Mouse (Mus musculus) right cerebral cortex, postnatal 25 days (tissue): ENCODE results near the gene Sypl.

Experiments
- DNase-seq: peaks from one replicate; pipeline ENCODE4 v3.0.0; 2022

The Sypl gene

DNA sequence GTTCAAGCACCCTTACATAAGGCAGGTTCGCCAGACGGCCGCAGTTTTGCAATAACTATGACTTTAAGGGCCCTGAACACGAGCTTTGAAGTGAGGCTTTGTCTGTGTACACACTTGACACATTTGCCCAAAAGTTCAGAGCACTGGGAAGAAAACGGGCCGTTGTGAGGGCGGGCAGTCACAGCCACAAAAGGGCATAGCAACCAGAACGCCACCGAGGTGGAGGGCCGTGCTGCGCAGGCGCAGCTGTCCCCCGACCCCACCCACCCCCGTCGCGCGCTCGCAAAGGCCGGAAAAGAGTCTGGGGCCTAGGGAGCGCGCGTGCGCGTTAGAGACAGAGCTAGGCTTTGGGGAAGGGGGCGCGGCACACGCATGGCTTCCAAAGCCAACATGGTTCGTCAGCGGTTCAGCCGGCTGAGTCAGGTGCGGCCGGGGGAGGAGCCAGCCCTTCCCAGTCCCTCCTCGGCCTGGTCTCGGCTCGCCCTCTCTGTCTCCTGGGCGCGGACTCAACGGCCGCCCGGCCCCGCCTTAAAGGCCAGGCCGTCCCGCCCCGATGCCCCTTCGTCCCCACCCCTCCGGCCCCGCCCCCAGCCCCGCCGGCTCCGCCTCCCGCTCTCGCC, at the start of gene Sypl:
Gene Sypl, plus strand, starts transcription at position 296 of the 620 bp plus-strand sequence.
- peak; percentile 95 for DNase-seq

GRCm38 (mm10) chr12:32909686-32910085, 44.0 kb upstream of the Sypl start:
- DNase-seq = no peak

GRCm38 (mm10) chr12:32910092-32910491, 43.6 kb upstream of the Sypl start:
- peak; percentile 50 for DNase-seq

- no peak for DNase-seq
Observed at GRCm38 (mm10) chr12:32910560-32911194, 43.0 kb upstream of the Sypl start.

- DNase-seq = no peak
Observed at GRCm38 (mm10) chr12:32911569-32911968, 42.1 kb upstream of the Sypl start.

- DNase-seq = no peak
Observed at GRCm38 (mm10) chr12:32912772-32913171, 40.9 kb upstream of the Sypl start.

GRCm38 (mm10) chr12:32918683-32919082, 35.0 kb upstream of the Sypl start:
- no peak for DNase-seq

DNA sequence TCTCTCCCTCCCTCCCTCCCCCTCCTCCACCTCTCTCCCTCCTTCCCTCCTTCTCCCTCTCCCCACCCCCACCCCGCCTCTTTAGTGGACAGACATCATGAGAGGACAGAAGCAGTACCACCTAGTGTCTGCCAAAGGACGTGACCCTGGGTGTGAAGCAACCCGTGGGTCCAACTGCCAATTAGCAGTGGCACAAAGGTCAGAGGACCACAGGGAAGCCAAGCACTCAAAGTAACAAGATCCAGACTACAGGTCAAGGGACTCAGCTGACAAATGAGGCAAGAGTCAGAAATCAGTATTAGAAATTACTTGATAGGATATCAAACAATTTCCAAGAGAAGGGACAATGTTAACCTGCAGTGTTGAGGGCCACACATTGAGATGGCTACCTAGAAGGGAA, 34.6 kb upstream of the Sypl start:
- DNase-seq = no peak

- no peak for DNase-seq
Observed at GRCm38 (mm10) chr12:32919527-32919926, 34.2 kb upstream of the Sypl start.

DNA sequence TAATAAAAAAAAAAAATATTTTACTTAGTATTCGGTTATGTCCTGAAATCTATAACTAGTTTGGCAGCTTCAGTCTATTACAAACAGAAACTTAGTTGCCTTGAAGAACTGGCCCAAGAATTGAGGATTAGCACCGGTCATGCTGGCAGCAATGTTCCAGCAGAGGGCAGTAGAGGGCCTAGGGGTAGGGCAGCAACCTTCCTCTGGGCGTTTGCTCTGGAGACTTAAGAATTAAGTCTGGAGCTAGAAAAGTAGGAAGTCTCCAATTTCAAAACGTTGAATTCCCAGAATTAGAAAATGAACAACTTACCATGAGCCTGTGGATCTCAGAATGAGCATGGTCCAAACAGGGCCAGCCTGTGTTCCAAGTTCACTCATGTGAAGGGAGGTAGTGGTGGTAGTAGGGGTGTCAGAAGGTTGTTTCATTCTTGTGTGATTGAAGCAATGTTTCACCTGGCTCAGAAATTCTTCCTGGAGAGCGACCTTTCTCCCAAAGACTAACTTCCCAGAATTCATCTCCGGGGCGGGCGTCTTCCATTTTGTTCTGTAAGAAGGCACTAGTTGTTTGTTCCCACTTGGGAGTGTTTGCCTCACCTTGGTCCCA, 33.4 kb upstream of the Sypl start:
- DNase-seq = peak; percentile 42

GRCm38 (mm10) chr12:32921071-32921470, 32.6 kb upstream of the Sypl start:
- no peak for DNase-seq

DNA sequence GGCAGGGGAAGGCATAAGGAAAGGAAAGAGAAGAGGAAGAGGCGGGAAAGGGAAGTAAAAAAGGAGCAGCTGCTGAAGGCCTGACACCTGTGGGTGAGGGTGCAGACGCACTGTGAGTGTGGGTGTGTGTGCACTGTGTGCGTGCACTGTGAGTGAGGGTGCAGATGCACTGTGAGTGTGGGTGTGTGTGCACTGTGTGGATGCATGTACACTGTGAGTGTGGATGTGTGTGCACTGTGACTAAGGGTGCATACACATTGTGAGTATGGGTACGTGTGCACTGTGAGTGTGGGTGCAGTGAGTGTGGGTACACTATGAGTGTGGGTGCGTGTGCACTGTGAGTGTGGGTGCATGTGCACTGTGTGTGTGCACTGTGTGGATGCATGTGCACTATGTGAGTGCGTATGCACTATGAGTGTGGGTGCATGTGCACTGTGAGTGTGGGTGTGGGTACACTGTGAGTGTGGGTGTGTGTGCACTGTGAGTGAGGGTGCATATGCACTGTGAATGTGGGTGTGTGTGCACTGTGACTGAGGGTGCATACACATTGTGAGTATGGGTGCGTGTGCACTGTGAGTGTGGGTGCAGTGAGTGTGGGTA, 32.1 kb upstream of the Sypl start:
- DNase-seq = no peak

GRCm38 (mm10) chr12:32924245-32924644, 29.4 kb upstream of the Sypl start:
- no peak for DNase-seq

GRCm38 (mm10) chr12:32926331-32927172, 27.1 kb upstream of the Sypl start:
- DNase-seq = peak; percentile 57

- DNase-seq = no peak
Observed at GRCm38 (mm10) chr12:32927231-32927835, 26.4 kb upstream of the Sypl start.

GRCm38 (mm10) chr12:32928180-32928579, 25.5 kb upstream of the Sypl start:
- DNase-seq = no peak

DNA sequence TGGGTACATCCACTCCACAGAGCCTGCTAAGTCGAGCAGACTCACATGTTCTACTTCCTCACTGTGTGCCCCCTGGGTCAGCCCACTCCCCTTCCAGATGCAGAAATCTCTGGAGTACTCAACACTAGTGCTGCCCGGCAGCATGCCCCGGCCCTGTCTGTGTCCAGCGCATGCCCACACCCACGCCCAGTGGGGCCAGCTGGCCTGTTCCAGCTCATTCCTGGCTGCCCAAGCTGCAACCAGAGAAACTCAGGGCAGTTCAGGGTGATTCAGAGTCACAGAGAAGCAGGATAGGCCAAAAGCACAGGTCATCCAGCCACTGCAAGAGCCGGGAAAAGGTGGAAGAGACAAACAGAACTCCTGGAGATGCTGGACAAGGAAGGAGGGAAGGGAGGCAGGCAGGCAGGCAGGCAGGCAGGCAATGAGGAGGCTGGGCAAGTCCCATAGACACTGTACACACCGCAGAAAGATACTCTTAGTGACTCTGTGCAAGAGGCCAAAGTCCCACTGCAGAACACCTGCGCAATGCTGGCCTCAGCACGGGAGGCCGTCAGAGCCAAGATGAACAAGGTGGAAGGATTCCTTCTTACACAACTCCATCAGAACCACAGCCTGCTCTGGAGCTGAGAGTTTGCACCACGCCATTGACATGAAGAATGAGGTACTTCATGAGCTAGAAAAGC, 23.7 kb upstream of the Sypl start:
- no peak for DNase-seq

- no peak for DNase-seq
Observed at GRCm38 (mm10) chr12:32930566-32930965, 23.1 kb upstream of the Sypl start.

GRCm38 (mm10) chr12:32936246-32936946, 17.3 kb upstream of the Sypl start:
- DNase-seq = no peak

- no peak for DNase-seq
Observed at GRCm38 (mm10) chr12:32941141-32941540, 12.6 kb upstream of the Sypl start.

DNA sequence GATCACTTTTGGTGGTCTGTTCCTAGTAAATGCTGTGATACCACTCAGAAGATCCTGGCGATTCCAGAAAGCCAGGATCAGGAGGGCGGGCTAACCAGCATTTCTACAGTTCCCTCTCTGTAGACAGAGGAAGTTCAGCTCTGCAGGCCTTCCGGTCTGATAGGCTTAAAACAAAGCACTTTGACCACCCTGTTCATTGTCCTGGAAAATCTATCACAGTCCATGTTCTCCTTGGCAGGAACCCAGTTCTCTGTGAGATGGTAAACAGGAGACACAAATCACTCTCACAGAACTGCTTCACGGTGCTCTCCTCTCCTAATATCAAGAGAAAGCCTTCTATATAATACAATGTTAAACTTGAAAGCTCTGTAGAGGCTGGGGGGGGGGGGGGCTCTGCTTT, 10.3 kb upstream of the Sypl start:
- DNase-seq = no peak
